Mouse (Mus musculus): ENCODE data around the gene Pnma1. TPM values are rescaled to one million over a fixed set of nuclear protein-coding genes. Genes with fewer than 3 reads are reported as not detected.
A peak's percentile ranks its signal among the peaks of the same experiment; 100 is the strongest.

Gene Pnma1
- total and polyA plus RNA-seq, 3 experiments = 0.31 to 0.46 TPM; not detected in 1

DNA sequence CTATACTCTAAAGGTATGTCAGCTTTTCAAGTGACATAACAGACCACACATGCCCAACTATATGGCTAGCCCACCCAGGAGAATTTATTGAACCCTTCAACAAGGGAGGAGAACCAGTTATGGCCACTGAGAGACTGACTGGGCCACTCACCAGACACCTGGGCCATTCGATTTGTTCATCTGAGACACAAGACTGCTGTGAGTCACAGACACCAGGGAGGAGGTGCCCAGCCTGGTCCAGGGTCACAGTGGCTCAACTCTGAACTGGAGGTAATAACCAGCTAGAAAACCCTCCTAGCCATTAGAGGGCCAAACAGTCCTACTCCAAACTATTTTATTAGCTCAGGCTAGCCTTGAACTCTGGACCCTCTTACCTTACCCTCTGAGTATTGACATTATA lies 29.8 kb upstream of the Pnma1 start:
- Histone ChIP-seq H3K9ac (ENCODE audit: control insufficient read depth, low read depth, low read length, poor library complexity, severe bottlenecking) (peak overlapping the region; percentile 5), H3K4me3 (ENCODE audit: control insufficient read depth in 1 of 2, insufficient read depth in 1 of 2, low read depth in 2 of 2, low read length in 2 of 2) (no peak overlapping the region), H3K9me3 (replicated peaks; ENCODE audit: insufficient read depth, low read length) (no peaks in the 10 kb centered on the region), H3K36me3 (ENCODE audit: control insufficient read depth in 1 of 2, insufficient read depth in 2 of 2, low read length in 2 of 2) (peaks cover 5 to 67% of the 10 kb centered on the region in 2 experiments; a peak in 3 of 4 replicates), H3K79me2 (ENCODE audit: control insufficient read depth, insufficient read depth, low read length, poor library complexity) (peaks cover 78% of the 10 kb centered on the region), H3K27me3 (ENCODE audit: control insufficient read depth in 1 of 2, insufficient read depth in 2 of 2, low read length in 2 of 2) (no peaks in the 10 kb centered on the region), H3K4me1 (ENCODE audit: control insufficient read depth in 1 of 2, insufficient read depth in 2 of 2, low read length in 2 of 2) (peaks cover 49 to 70% of the 10 kb centered on the region in 2 experiments), H3K27ac (ENCODE audit: control insufficient read depth, low read depth, low read length) (peak overlapping the region; percentile 96)
- DNase-seq (ENCODE audit: low read depth, low spot score) = no peak
- TF ChIP-seq RCOR1 (IDR thresholded peaks at IDR 0.05; ENCODE audit: low read depth, low read length) (no peak), ZKSCAN1 (IDR thresholded peaks at IDR 0.05; ENCODE audit: low read depth, low read length) (no peak), TBP (IDR thresholded peaks at IDR 0.05; ENCODE audit: low read depth, low read length) (no peak), CHD2 (IDR thresholded peaks at IDR 0.05; ENCODE audit: low read length) (no peak)

DNA sequence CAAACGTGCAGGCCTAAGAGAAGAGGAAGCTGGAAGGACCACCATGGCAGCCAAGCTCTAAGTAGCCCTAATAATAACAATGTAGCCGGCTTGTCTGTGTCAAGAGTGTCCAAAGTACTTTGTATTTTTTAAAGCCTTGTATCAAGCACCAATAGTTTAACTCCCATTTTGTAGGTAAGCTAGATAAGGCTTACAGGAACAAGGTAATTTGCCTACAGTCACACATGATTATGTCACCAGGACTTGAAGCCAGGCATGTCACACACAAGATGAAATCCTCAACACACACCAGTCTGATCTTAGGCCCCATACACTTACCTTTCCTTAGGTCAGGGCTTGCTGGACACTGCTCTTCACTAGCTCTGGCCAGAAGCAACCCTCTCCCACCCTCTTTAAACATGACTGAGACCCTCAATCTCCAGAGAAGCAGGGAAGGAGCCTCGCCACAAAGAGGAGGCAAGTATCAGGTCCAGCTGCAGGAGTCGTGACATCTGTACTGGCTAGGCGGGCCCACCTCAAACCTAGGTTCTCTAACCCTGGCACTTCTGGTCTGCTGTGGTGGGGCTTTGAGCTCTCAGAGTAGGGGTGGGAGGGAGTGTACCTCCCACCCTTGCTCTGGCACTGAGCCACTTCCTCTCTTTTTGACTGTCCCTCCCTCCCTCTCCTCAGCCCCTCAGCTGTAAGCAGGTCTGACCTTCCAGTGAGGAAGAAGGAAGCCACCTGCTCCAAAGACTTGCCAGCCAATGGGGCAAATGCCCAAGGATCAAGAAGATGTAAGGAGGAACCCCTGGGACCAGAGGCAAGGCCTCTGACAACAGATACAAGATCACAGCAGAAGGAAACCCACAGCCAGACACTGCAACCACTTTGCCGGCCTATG lies 28.8 kb upstream of the Pnma1 start:
- Histone ChIP-seq H3K9ac (ENCODE audit: control insufficient read depth, low read depth, low read length, poor library complexity, severe bottlenecking) (peak overlapping the region; percentile 66), H3K4me3 (ENCODE audit: control insufficient read depth in 1 of 2, insufficient read depth in 1 of 2, low read depth in 2 of 2, low read length in 2 of 2) (peak overlapping the region; percentile 21 to 41; a peak in 2 of 4 replicates), H3K4me1 (ENCODE audit: control insufficient read depth in 1 of 2, insufficient read depth in 2 of 2, low read length in 2 of 2) (peaks cover 49 to 67% of the 10 kb centered on the region in 2 experiments), H3K79me2 (ENCODE audit: control insufficient read depth, insufficient read depth, low read length, poor library complexity) (peaks cover 79% of the 10 kb centered on the region), H3K27me3 (ENCODE audit: control insufficient read depth in 1 of 2, insufficient read depth in 2 of 2, low read length in 2 of 2) (no peaks in the 10 kb centered on the region), H3K9me3 (replicated peaks; ENCODE audit: insufficient read depth, low read length) (no peaks in the 10 kb centered on the region), H3K27ac (ENCODE audit: control insufficient read depth, low read depth, low read length) (peak overlapping the region; percentile 96), H3K36me3 (ENCODE audit: control insufficient read depth in 1 of 2, insufficient read depth in 2 of 2, low read length in 2 of 2) (peaks cover 5 to 67% of the 10 kb centered on the region in 2 experiments; a peak in 3 of 4 replicates)
- peak; percentile 57 for DNase-seq (ENCODE audit: low read depth, low spot score)
- TF ChIP-seq ZKSCAN1 (IDR thresholded peaks at IDR 0.05; ENCODE audit: low read depth, low read length) = no peak
- TF ChIP-seq TBP (IDR thresholded peaks at IDR 0.05; ENCODE audit: low read depth, low read length) = peak; percentile 12; the same call in 1 of the 2 replicates
- 0 out of 2 replicates have a peak, but pooled peaks have one; percentile 32 for TF ChIP-seq ETS1 (IDR thresholded peaks at IDR 0.05; ENCODE audit: low read depth, low read length)

DNA sequence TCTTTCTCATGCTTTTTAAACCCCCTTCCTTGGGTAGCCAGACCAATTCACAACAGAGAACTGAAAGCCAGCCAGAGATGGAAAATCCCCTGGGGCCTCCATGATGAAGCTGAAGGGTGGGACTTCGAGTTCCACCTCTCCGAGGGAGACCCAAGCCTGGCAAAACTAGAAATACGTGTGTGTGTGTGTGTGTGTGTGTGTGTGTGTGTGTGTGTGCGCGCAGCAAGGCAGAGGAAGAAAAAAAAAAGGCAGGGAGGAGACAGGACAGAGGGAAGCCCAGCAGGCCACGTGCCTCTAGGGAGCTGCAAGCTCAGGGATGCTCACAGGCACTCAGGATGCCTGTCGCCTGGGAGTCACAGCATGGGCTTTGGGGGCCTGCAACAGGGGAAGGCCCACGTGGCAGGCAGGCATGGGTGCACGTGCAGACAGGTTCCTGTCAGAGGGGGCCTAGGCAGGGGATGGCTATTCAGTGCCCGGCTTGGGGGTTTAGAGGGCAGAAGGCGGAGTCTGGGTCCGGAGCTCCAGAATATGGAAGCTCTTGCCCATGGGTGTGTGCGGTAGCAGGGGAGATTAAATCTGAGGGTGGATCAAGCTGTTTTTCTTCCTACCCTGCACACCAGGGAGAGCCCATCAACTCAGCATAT lies 28.0 kb upstream of the Pnma1 start:
- Histone ChIP-seq H3K79me2 (ENCODE audit: control insufficient read depth, insufficient read depth, low read length, poor library complexity) (peaks cover 79% of the 10 kb centered on the region), H3K9ac (ENCODE audit: control insufficient read depth, low read depth, low read length, poor library complexity, severe bottlenecking) (peak overlapping the region; percentile 66), H3K4me1 (ENCODE audit: control insufficient read depth in 1 of 2, insufficient read depth in 2 of 2, low read length in 2 of 2) (peaks cover 44 to 58% of the 10 kb centered on the region in 2 experiments), H3K9me3 (replicated peaks; ENCODE audit: insufficient read depth, low read length) (no peaks in the 10 kb centered on the region), H3K36me3 (ENCODE audit: control insufficient read depth in 1 of 2, insufficient read depth in 2 of 2, low read length in 2 of 2) (peaks cover 6 to 58% of the 10 kb centered on the region in 2 experiments; a peak in 3 of 4 replicates), H3K4me3 (ENCODE audit: control insufficient read depth in 1 of 2, insufficient read depth in 1 of 2, low read depth in 2 of 2, low read length in 2 of 2) (peak overlapping the region; percentile 40 to 41), H3K27me3 (ENCODE audit: control insufficient read depth in 1 of 2, insufficient read depth in 2 of 2, low read length in 2 of 2) (no peaks in the 10 kb centered on the region), H3K27ac (ENCODE audit: control insufficient read depth, low read depth, low read length) (peak overlapping the region; percentile 96)
- DNase-seq (ENCODE audit: low read depth, low spot score) = peak; percentile 81
- TF ChIP-seq RCOR1 (IDR thresholded peaks at IDR 0.05; ENCODE audit: low read depth, low read length) (no peak), MXI1 (IDR thresholded peaks at IDR 0.05; ENCODE audit: low read depth, low read length) (peak; percentile 94), GABPA (IDR thresholded peaks at IDR 0.05; ENCODE audit: low read depth, low read length) (no peak), POLR2A (IDR thresholded peaks at IDR 0.05; ENCODE audit: control insufficient read depth in 1 of 2, insufficient read depth in 1 of 2, low read depth in 1 of 2, low read length in 2 of 2, poor library complexity in 1 of 2) (peak in 1 of 2 experiments; percentile 39; a peak in 2 of 4 replicates), ZMIZ1 (IDR thresholded peaks at IDR 0.05; ENCODE audit: low read depth, low read length) (no peak; the same call in 1 of the 2 replicates), SMC3 (IDR thresholded peaks at IDR 0.05; ENCODE audit: low read depth, low read length) (no peak), POLR2AphosphoS5 (IDR thresholded peaks at IDR 0.05; ENCODE audit: borderline replicate concordance, low read depth, low read length) (no peak), JUND (IDR thresholded peaks at IDR 0.05; ENCODE audit: low read depth, low read length) (no peak), MYB (IDR thresholded peaks at IDR 0.05; ENCODE audit: low read depth, low read length) (no peak), CHD1 (IDR thresholded peaks at IDR 0.05; ENCODE audit: low read depth, low read length) (0 out of 2 replicates have a peak, but pooled peaks have one; percentile 2), POLR2AphosphoS2 (IDR thresholded peaks at IDR 0.05; ENCODE audit: low read length) (peak; percentile 38), MAZ (IDR thresholded peaks at IDR 0.05; ENCODE audit: low read depth, low read length) (no peak), NELFE (IDR thresholded peaks at IDR 0.05; ENCODE audit: low read depth, low read length) (no peak), USF1 (IDR thresholded peaks at IDR 0.05; ENCODE audit: low read depth, low read length) (peak; percentile 77), CHD2 (IDR thresholded peaks at IDR 0.05; ENCODE audit: low read length) (no peak), GATA1 (IDR thresholded peaks at IDR 0.05; ENCODE audit: low read depth, low read length) (peak; percentile 30; the same call in 1 of the 2 replicates), UBTF (IDR thresholded peaks at IDR 0.05; ENCODE audit: borderline replicate concordance, insufficient read depth, low read depth, low read length) (no peak), MEF2A (IDR thresholded peaks at IDR 0.05; ENCODE audit: extremely low read depth, insufficient replicate concordance, low read depth, low read length, poor library complexity, severe bottlenecking) (no peak), MAFK (IDR thresholded peaks at IDR 0.05; ENCODE audit: borderline replicate concordance, low read depth, low read length) (no peak)

Data from MEL (cell line).